Comparison of ENCODE assay signal across 8 mouse cellular contexts in genomic region chr11:63920531-63920930, GRCm38 (mm10). TPM values are rescaled to one million over a fixed set of nuclear protein-coding genes. Genes with fewer than 3 reads are reported as not detected.
DNase-seq lines count a peak whose midpoint lies in the region; ATAC-seq and TF ChIP-seq lines count a peak whose summit lies in the region.

No protein-coding gene starts in this region.

- peak; percentile 90 for DNase-seq in A20 (ENCODE audit: low read depth, low spot score)
- peak; percentile 81 to 88 for DNase-seq in adrenal gland, postnatal 36 days
- DNase-seq in kidney, postnatal 0 days (ENCODE audit: low spot score) = peak; percentile 89

- H3K27me3 ChIP-seq in heart, embryonic 13.5 days (replicated peaks) = peaks cover 83% of the 10 kb centered on the region
- peaks cover 16% of the 10 kb centered on the region; the same call in 1 of the 2 replicates for H3K27me3 ChIP-seq in kidney, postnatal 0 days (ENCODE audit: insufficient read depth, low read length)
- H3K27me3 ChIP-seq in liver, embryonic 16.5 days (ENCODE audit: control insufficient read depth, insufficient read depth, low read depth, low read length) = peaks cover 86% of the 10 kb centered on the region
- peaks cover 54% of the 10 kb centered on the region for H3K27me3 ChIP-seq in neural tube, embryonic 13.5 days
- peaks cover 30% of the 10 kb centered on the region for H3K27me3 ChIP-seq in stomach, embryonic 16.5 days (ENCODE audit: control insufficient read depth, insufficient read depth, low read length)

- H3K4me3 ChIP-seq in embryonic fibroblast, embryonic 13.5 days (ENCODE audit: insufficient read depth, low read length) = peak overlapping the region; percentile 58
- peak overlapping the region; percentile 68 for H3K4me3 ChIP-seq in heart, embryonic 13.5 days
- H3K4me3 ChIP-seq in kidney, postnatal 0 days (replicated peaks; ENCODE audit: low read depth, low read length) = peak overlapping the region; percentile 48
- peak overlapping the region; percentile 65 for H3K4me3 ChIP-seq in liver, embryonic 16.5 days (ENCODE audit: low read depth, low read length)
- peak overlapping the region; percentile 73 for H3K4me3 ChIP-seq in neural tube, embryonic 13.5 days
- peak overlapping the region; percentile 56 for H3K4me3 ChIP-seq in stomach, embryonic 16.5 days (replicated peaks; ENCODE audit: low read length)

- no peaks in the 10 kb centered on the region for H3K36me3 ChIP-seq in heart, embryonic 13.5 days
- no peaks in the 10 kb centered on the region for H3K36me3 ChIP-seq in kidney, postnatal 0 days (ENCODE audit: insufficient read depth, low read length)
- H3K36me3 ChIP-seq in liver, embryonic 16.5 days (ENCODE audit: control insufficient read depth, insufficient read depth) = no peaks in the 10 kb centered on the region
- no peaks in the 10 kb centered on the region for H3K36me3 ChIP-seq in neural tube, embryonic 13.5 days
- no peaks in the 10 kb centered on the region for H3K36me3 ChIP-seq in stomach, embryonic 16.5 days (ENCODE audit: control insufficient read depth, insufficient read depth, low read length)

- no peak for ATAC-seq in heart, embryonic 13.5 days (ENCODE audit: extremely low read depth, insufficient number of reproducible peaks, low FRiP score, low TSS enrichment)
- ATAC-seq in kidney, postnatal 0 days (replicated peaks; ENCODE audit: low FRiP score, low read depth) = no peak
- no peak for ATAC-seq in liver, embryonic 16.5 days (ENCODE audit: low read depth)
- peak; percentile 64 for ATAC-seq in neural tube, embryonic 13.5 days (ENCODE audit: low read depth)
- ATAC-seq in stomach, embryonic 16.5 days (ENCODE audit: insufficient read depth, low FRiP score) = peak; percentile 56; the same call in 1 of the 2 replicates

- no peak for TF ChIP-seq POLR2A in embryonic fibroblast, embryonic 13.5 days (IDR thresholded peaks at IDR 0.05; ENCODE audit: low read depth, low read length)

- no peak overlapping the region for H3K27ac ChIP-seq in embryonic fibroblast, embryonic 13.5 days (ENCODE audit: insufficient read depth, low read length)
- H3K27ac ChIP-seq in heart, embryonic 13.5 days (replicated peaks) = no peak overlapping the region
- peak overlapping the region; percentile 47; the same call in 1 of the 2 replicates for H3K27ac ChIP-seq in kidney, postnatal 0 days
- no peak overlapping the region for H3K27ac ChIP-seq in liver, embryonic 16.5 days (ENCODE audit: low read length)
- H3K27ac ChIP-seq in neural tube, embryonic 13.5 days (replicated peaks) = peak overlapping the region; percentile 14; the same call in 1 of the 2 replicates
- peak overlapping the region; percentile 27; the same call in 1 of the 2 replicates for H3K27ac ChIP-seq in stomach, embryonic 16.5 days (ENCODE audit: low read length)

- H3K4me2 ChIP-seq in heart, embryonic 13.5 days = peak overlapping the region; percentile 99
- peak overlapping the region; percentile 73 for H3K4me2 ChIP-seq in kidney, postnatal 0 days (ENCODE audit: low read length)
- peak overlapping the region; percentile 38 for H3K4me2 ChIP-seq in liver, embryonic 16.5 days (ENCODE audit: low read depth, low read length)
- H3K4me2 ChIP-seq in neural tube, embryonic 13.5 days = peak overlapping the region; percentile 89
- H3K4me2 ChIP-seq in stomach, embryonic 16.5 days (ENCODE audit: low read depth, low read length) = peak overlapping the region; percentile 85

- peak; percentile 60 for TF ChIP-seq CTCF in embryonic fibroblast, embryonic 13.5 days (IDR thresholded peaks at IDR 0.05; ENCODE audit: borderline replicate concordance, insufficient read depth, low read length)
- peak; percentile 82 for TF ChIP-seq CTCF in kidney, postnatal 0 days (IDR thresholded peaks at IDR 0.05; ENCODE audit: low read depth)

- 0% methylated on average over 33 of the region's 33 CpGs for WGBS in heart, embryonic 13.5 days
- under 1% methylated on average over 31 of the region's 33 CpGs for WGBS in kidney, postnatal 0 days
- WGBS in liver, embryonic 16.5 days (ENCODE audit: insufficient replicate concordance) = under 1% methylated on average over 33 of the region's 33 CpGs
- under 1% methylated on average over 33 of the region's 33 CpGs for WGBS in neural tube, embryonic 13.5 days
- under 1% methylated on average over 33 of the region's 33 CpGs for WGBS in stomach, embryonic 16.5 days

- H3K9ac ChIP-seq in heart, embryonic 13.5 days = peak overlapping the region; percentile 81
- peak overlapping the region; percentile 72 for H3K9ac ChIP-seq in kidney, postnatal 0 days (ENCODE audit: low read depth, low read length)
- peak overlapping the region; percentile 66 for H3K9ac ChIP-seq in liver, embryonic 16.5 days (ENCODE audit: low read depth, low read length)
- peak overlapping the region; percentile 84 for H3K9ac ChIP-seq in neural tube, embryonic 13.5 days
- H3K9ac ChIP-seq in stomach, embryonic 16.5 days (ENCODE audit: low read length) = peak overlapping the region; percentile 74

- H3K9me3 ChIP-seq in heart, embryonic 13.5 days = no peaks in the 10 kb centered on the region
- no peaks in the 10 kb centered on the region for H3K9me3 ChIP-seq in kidney, postnatal 0 days (replicated peaks; ENCODE audit: low read length)
- no peaks in the 10 kb centered on the region for H3K9me3 ChIP-seq in liver, embryonic 16.5 days (replicated peaks; ENCODE audit: control insufficient read depth, low read length)
- no peaks in the 10 kb centered on the region for H3K9me3 ChIP-seq in neural tube, embryonic 13.5 days
- H3K9me3 ChIP-seq in stomach, embryonic 16.5 days (replicated peaks; ENCODE audit: control insufficient read depth, low read length) = no peaks in the 10 kb centered on the region

- H3K4me1 ChIP-seq in embryonic fibroblast, embryonic 13.5 days (ENCODE audit: control insufficient read depth, insufficient read depth, low read length) = no peaks in the 10 kb centered on the region
- peaks cover 73% of the 10 kb centered on the region for H3K4me1 ChIP-seq in heart, embryonic 13.5 days
- H3K4me1 ChIP-seq in kidney, postnatal 0 days (replicated peaks; ENCODE audit: insufficient read depth, low read length) = peaks cover 18% of the 10 kb centered on the region; the same call in 1 of the 2 replicates
- H3K4me1 ChIP-seq in liver, embryonic 16.5 days (ENCODE audit: control insufficient read depth, low read depth, low read length) = peaks cover 10% of the 10 kb centered on the region
- H3K4me1 ChIP-seq in neural tube, embryonic 13.5 days (replicated peaks) = peaks cover 78% of the 10 kb centered on the region
- H3K4me1 ChIP-seq in stomach, embryonic 16.5 days (ENCODE audit: control insufficient read depth, insufficient read depth, low read length) = peaks cover 43% of the 10 kb centered on the region

RNA-seq across cellular contexts. Expression of gene Hs3st3b1, which starts 1.6 kb away (rescaled TPM):
- 1 to 10 TPM; 2.0 to 2.3 TPM for total RNA-seq in adrenal gland, postnatal 36 days (2021)
- polyA plus RNA-seq in embryonic fibroblast, embryonic 13.5 days (2011; ENCODE audit: insufficient read length, low read depth, missing spikeins) = 5.7 and 7.0 TPM in 2 replicates
- 2.2 and 2.7 TPM in 2 replicates for polyA plus RNA-seq in heart, embryonic 13.5 days (2015; fragmentation: Nextera tagmentation; extraction: Ambion mirVana)
- polyA plus RNA-seq in kidney, postnatal 0 days (2015; fragmentation: Nextera tagmentation; extraction: Ambion mirVana) = 25.7 and 27.1 TPM in 2 replicates
- polyA plus RNA-seq in liver, embryonic 16.5 days (2015; fragmentation: Nextera tagmentation; extraction: Ambion mirVana) = 14.5 and 15.5 TPM in 2 replicates
- polyA plus RNA-seq in neural tube, embryonic 13.5 days (2015; fragmentation: Nextera tagmentation; extraction: Ambion mirVana) = 7.3 and 9.4 TPM in 2 replicates
- polyA plus RNA-seq in stomach, embryonic 16.5 days (2015; fragmentation: Nextera tagmentation; extraction: Ambion mirVana) = 9.4 and 9.6 TPM in 2 replicates

Comparison
In these comparisons a context has a peak if more than half of its experiments do, and no peak if none do; other contexts are left out.
1. H3K27ac ChIP-seq: peak in kidney, postnatal 0 days (single experiment), neural tube, embryonic 13.5 days (single experiment) and stomach, embryonic 16.5 days (single experiment); none in embryonic fibroblast, embryonic 13.5 days (single experiment), heart, embryonic 13.5 days (single experiment) and liver, embryonic 16.5 days (single experiment).
2. ATAC-seq: peak in neural tube, embryonic 13.5 days (single experiment) and stomach, embryonic 16.5 days (single experiment); none in heart, embryonic 13.5 days (single experiment), kidney, postnatal 0 days (single experiment) and liver, embryonic 16.5 days (single experiment).
3. H3K4me2 ChIP-seq: peak in every context shown above with its lines; median percentile 99 in heart, embryonic 13.5 days; 89 in neural tube, embryonic 13.5 days; 85 in stomach, embryonic 16.5 days; 73 in kidney, postnatal 0 days; 38 in liver, embryonic 16.5 days.
4. Peak in every context shown above with its lines, with median percentiles within 50 percentile points of each other: DNase-seq, H3K4me3 ChIP-seq and H3K9ac ChIP-seq.